Mouse (Mus musculus) hindbrain, embryonic 12.5 days (tissue): ENCODE results near the gene Atf6b. TPM values are rescaled to one million over a fixed set of nuclear protein-coding genes. Genes with fewer than 3 reads are reported as not detected.

Experiments
- ATAC-seq: fragments of 200-750 bp; cut with Nextera tagmentation; 2 replicates; pipeline ENCODE4 v1.8.0; 2017; ENCODE audit warnings: moderate TSS enrichment; ENCODE audit not compliant: low FRiP score
- H3K27ac ChIP-seq: fragments of 300-500 bp; sonication (generic); 2 replicates; pipeline ENCODE4 v1.5.1; 2016; ENCODE audit warnings: mild to moderate bottlenecking
- H3K27me3 ChIP-seq: fragments of 300-500 bp; sonication (generic); 2 replicates; pipeline ENCODE4 v1.6.1; 2016; ENCODE audit warnings: mild to moderate bottlenecking
- H3K36me3 ChIP-seq: fragments of 300-500 bp; sonication (generic); 2 replicates; pipeline ENCODE4 v1.6.1; 2016; ENCODE audit warnings: mild to moderate bottlenecking
- H3K4me1 ChIP-seq: fragments of 300-500 bp; sonication (generic); 2 replicates; pipeline ENCODE4 v1.6.1; 2016
- H3K4me2 ChIP-seq: fragments of 300-500 bp; sonication (generic); replicated peaks from 2 replicates; pipeline ENCODE4 v1.6.1; 2016; ENCODE audit warnings: mild to moderate bottlenecking
- H3K4me3 ChIP-seq: fragments of 300-500 bp; sonication (generic); 2 replicates; pipeline ENCODE4 v1.5.1; 2016; ENCODE audit warnings: mild to moderate bottlenecking
- H3K9ac ChIP-seq: fragments of 300-500 bp; sonication (generic); 2 replicates; pipeline ENCODE4 v1.6.1; 2016; ENCODE audit warnings: mild to moderate bottlenecking, moderate library complexity
- H3K9me3 ChIP-seq: fragments of 300-500 bp; sonication (generic); replicated peaks from 2 replicates; pipeline ENCODE4 v1.6.1; 2016; ENCODE audit warnings: mild to moderate bottlenecking
- WGBS: fragments of 180-500 bp; shearing (Covaris S2); methylation state at CpG from one replicate; pipeline ENCODE4 v1.1.7; 2016; 5-methylcytosine and 5-hydroxymethylcytosine counted together
- polyA plus RNA-seq: library from polyadenylated mRNA; unstranded; fragments of >200 nt; fragmentation: Nextera tagmentation; extraction: Ambion mirVana; gene quantifications from 2 replicates; pipeline ENCODE4 v1.2.1, GENCODE M21; 2016

Gene Atf6b
- polyA plus RNA-seq, 1 experiment from 2014 or later = 114 TPM

DNA sequence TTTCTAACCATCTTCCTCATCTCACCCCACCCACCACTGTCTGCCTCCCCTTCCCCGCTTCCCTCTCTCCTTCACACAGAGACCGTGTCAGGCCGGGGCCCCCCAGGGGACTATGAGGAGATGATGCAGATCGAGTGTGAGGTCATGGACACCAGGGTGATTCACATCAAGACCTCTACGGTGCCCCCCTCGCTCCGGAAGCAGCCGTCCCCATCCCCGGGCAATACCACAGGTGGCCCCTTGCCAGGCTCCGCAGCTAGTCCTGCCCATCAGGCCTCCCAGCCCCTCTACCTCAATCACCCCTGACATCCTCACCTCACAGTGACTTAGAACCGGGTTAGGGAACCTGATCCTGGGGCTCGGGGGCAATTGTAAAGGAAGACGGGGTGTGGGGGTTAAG is 7.4 kb downstream of the Atf6b start:
- 0 out of 2 replicates have a peak, but pooled peaks cover 4% of the 10 kb centered on the region for H3K4me1 ChIP-seq
- H3K27me3 ChIP-seq = peaks cover 3% of the 10 kb centered on the region
- H3K36me3 ChIP-seq = peaks cover 56% of the 10 kb centered on the region
- no peak overlapping the region for H3K9ac ChIP-seq
- 93% methylated on average over 13 of the region's 13 CpGs for WGBS
- no peak overlapping the region for H3K4me2 ChIP-seq
- H3K27ac ChIP-seq = no peak overlapping the region
- H3K4me3 ChIP-seq = no peak overlapping the region
- no peak for ATAC-seq
- no peaks in the 10 kb centered on the region for H3K9me3 ChIP-seq

DNA sequence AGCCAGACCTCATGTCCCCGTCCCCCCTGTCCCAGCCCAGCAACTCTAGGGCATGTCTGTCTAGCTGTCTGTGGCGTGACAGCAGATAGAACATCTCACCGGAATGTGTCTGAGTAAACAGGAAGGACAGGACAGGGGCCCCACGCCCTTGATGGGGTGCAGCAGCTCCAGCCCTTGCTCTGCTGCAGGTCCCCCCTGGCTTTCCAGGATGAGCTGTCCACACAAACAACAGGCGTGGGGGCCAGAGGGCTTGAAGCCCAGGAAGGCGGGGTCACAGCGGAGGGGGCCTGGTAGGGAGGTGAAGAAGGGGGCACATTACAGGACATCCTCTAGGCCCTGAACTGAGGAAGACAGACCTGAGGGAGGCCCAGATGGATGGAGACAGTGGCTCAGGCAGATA is 8.2 kb downstream of the Atf6b start:
- Histone ChIP-seq H3K9ac (no peak overlapping the region), H3K27me3 (peaks cover 11% of the 10 kb centered on the region), H3K4me1 (0 out of 2 replicates have a peak, but pooled peaks cover 4% of the 10 kb centered on the region), H3K4me3 (no peak overlapping the region), H3K4me2 (no peak overlapping the region), H3K27ac (no peak overlapping the region), H3K9me3 (no peaks in the 10 kb centered on the region), H3K36me3 (peaks cover 48% of the 10 kb centered on the region)
- 81% methylated on average over 7 of the region's 7 CpGs for WGBS
- no peak for ATAC-seq

DNA sequence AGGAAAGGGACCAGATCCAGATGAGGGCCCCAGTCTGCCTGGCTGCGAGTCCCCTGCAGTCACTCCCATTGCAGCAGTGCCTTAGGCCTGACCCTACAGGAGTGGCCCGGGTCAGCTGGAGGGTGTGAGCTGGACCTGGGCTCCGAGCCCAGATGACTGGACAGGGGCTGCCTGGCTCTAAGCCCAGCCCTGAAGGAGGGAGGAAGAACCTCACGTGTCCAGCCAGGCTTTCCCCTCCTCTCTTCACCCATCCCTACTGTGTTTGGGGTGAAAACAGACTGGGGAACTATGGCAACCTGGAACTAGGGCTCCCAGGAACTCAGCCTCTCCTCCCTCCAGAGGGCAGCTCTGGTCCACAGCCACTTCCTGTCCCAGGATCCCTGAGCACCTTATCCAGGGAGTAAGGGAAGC is 8.6 kb downstream of the Atf6b start:
- WGBS = 60% methylated on average over 3 of the region's 4 CpGs
- Histone ChIP-seq H3K9me3 (no peaks in the 10 kb centered on the region), H3K9ac (no peak overlapping the region), H3K27ac (no peak overlapping the region), H3K36me3 (peaks cover 44% of the 10 kb centered on the region), H3K4me3 (no peak overlapping the region), H3K4me1 (peaks cover 7% of the 10 kb centered on the region; the same call in 1 of the 2 replicates), H3K4me2 (no peak overlapping the region), H3K27me3 (peaks cover 15% of the 10 kb centered on the region)
- 0 out of 2 replicates have a peak, but pooled peaks have one; percentile 20 for ATAC-seq

- peaks cover 24% of the 10 kb centered on the region for H3K27me3 ChIP-seq
- no peak overlapping the region for H3K27ac ChIP-seq
- 28% methylated on average over 8 of the region's 8 CpGs for WGBS
- H3K9ac ChIP-seq = no peak overlapping the region
- peaks cover 33% of the 10 kb centered on the region for H3K36me3 ChIP-seq
- no peak overlapping the region for H3K4me3 ChIP-seq
- H3K4me1 ChIP-seq = peaks cover 13% of the 10 kb centered on the region
- no peaks in the 10 kb centered on the region for H3K9me3 ChIP-seq
- H3K4me2 ChIP-seq = no peak overlapping the region
- no peak for ATAC-seq
These were observed 9.7 kb downstream of the Atf6b start for GRCm38 (mm10) chr17:34656666-34657065.

DNA sequence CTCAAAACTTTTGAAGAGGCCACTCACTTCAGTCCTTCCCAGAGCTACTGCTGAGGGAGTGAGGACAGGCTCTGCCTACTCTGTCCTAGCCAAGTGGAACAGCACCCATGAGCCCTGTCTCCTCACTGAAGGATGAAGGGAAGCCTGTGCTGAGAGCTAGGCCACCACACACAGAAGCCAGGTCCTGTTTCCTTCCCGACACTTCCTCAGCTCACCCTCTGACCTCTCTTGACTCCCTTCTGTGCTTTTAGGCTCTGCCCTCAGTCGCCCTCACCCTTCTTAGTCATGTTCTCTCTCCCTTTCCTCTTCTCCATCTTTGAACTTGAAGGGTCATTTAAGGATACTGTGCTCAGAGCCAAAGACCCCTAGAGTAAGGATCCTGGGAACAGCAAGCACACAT is 10.3 kb downstream of the Atf6b start:
- H3K4me2 ChIP-seq = no peak overlapping the region
- no peak overlapping the region for H3K9ac ChIP-seq
- H3K9me3 ChIP-seq = no peaks in the 10 kb centered on the region
- no peak overlapping the region for H3K27ac ChIP-seq
- no peak overlapping the region for H3K4me3 ChIP-seq
- peaks cover 24% of the 10 kb centered on the region for H3K27me3 ChIP-seq
- ATAC-seq = no peak
- 37% methylated on average over 2 of the region's 2 CpGs for WGBS
- peaks cover 27% of the 10 kb centered on the region for H3K36me3 ChIP-seq
- H3K4me1 ChIP-seq = peaks cover 13% of the 10 kb centered on the region

GRCm38 (mm10) chr17:34658145-34658544 is 11.2 kb downstream of the Atf6b start:
- peaks cover 32% of the 10 kb centered on the region for H3K27me3 ChIP-seq
- peaks cover 18% of the 10 kb centered on the region for H3K36me3 ChIP-seq
- H3K9ac ChIP-seq = no peak overlapping the region
- no peaks in the 10 kb centered on the region for H3K9me3 ChIP-seq
- peaks cover 13% of the 10 kb centered on the region for H3K4me1 ChIP-seq
- H3K27ac ChIP-seq = no peak overlapping the region
- no peak for ATAC-seq
- WGBS = 81% methylated on average over 2 of the region's 2 CpGs
- H3K4me3 ChIP-seq = no peak overlapping the region
- no peak overlapping the region for H3K4me2 ChIP-seq

GRCm38 (mm10) chr17:34658591-34658990 is 11.6 kb downstream of the Atf6b start:
- H3K36me3 ChIP-seq = peaks cover 14% of the 10 kb centered on the region
- peaks cover 35% of the 10 kb centered on the region for H3K27me3 ChIP-seq
- H3K4me3 ChIP-seq = no peak overlapping the region
- no peaks in the 10 kb centered on the region for H3K9me3 ChIP-seq
- no peak overlapping the region for H3K9ac ChIP-seq
- WGBS = 86% methylated on average over 3 of the region's 3 CpGs
- H3K27ac ChIP-seq = no peak overlapping the region
- peaks cover 13% of the 10 kb centered on the region for H3K4me1 ChIP-seq
- no peak overlapping the region for H3K4me2 ChIP-seq
- no peak for ATAC-seq

DNA sequence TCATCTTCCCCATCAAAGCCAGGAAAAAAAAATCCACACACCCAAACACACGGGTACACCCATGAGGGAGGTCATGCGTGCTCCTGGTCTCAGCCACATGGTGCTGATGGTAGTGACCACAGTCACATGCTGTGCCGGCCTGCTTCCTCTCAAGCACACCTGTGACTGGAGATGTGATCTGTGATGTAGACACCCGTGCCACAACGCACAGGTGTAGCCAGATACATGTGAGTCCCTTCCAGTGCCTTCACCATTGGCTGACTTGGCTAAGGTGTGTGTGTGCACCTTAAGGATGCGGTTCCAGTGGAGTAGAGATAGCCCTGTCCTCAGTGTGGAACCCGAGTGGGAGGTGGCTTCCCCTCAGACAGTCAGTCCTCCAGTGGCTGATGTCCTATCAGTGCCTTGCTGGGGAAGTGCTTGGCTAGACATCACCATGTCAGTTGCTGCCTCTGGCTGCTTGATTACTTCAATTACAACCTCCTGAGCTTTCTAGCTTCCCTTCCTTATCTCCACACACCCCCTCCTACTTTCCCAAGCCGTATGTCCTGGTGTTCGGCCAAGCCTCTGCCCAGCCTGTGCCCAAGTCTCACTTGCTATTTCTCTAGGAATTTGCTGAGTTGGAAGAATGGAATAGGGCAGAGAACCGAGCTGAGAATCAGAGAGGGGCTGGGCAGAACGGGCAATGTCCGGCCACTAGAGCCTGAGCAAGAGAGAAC is 12.4 kb downstream of the Atf6b start:
- ATAC-seq = no peak
- no peak overlapping the region for H3K9ac ChIP-seq
- peaks cover 13% of the 10 kb centered on the region for H3K4me1 ChIP-seq
- no peak overlapping the region for H3K27ac ChIP-seq
- peaks cover 9% of the 10 kb centered on the region for H3K36me3 ChIP-seq
- H3K4me3 ChIP-seq = no peak overlapping the region
- H3K9me3 ChIP-seq = no peaks in the 10 kb centered on the region
- 74% methylated on average over 12 of the region's 12 CpGs for WGBS
- H3K27me3 ChIP-seq = peaks cover 38% of the 10 kb centered on the region
- no peak overlapping the region for H3K4me2 ChIP-seq

GRCm38 (mm10) chr17:34659897-34660214 is 12.9 kb downstream of the Atf6b start:
- no peak overlapping the region for H3K9ac ChIP-seq
- no peak overlapping the region for H3K27ac ChIP-seq
- peaks cover 13% of the 10 kb centered on the region for H3K4me1 ChIP-seq
- 65% methylated on average over 3 of the region's 3 CpGs for WGBS
- H3K9me3 ChIP-seq = no peaks in the 10 kb centered on the region
- peaks cover 38% of the 10 kb centered on the region for H3K27me3 ChIP-seq
- peaks cover 4% of the 10 kb centered on the region; the same call in 1 of the 2 replicates for H3K36me3 ChIP-seq
- no peak overlapping the region for H3K4me3 ChIP-seq
- ATAC-seq = no peak
- H3K4me2 ChIP-seq = no peak overlapping the region

DNA sequence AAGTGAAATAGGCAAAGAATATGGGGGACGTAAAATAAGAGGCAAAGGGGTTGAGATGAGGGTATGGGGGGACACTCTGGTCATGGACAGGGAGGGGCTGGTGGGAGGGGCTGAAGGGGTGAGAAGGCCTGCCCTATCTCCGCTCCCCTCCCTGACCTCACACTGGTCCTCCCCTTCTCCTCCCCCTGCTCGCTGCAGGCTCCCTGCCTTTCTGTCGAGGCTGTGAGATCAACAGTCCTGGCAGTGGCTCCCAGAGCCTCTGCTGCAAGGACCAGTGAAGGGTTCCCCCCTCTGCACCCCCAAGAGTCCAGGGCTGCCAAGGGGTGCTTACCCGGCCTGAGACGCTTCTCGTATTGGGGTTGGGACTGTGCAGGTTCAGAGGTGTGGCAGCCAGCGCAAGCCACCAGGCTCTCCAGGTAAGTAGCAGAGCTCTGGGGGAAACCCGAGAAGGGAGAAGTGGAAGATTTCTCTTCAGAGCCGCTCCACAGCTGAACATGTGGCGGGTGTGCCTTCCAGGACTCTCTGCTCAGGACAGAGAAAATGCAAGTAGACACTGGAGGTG is 13.4 kb downstream of the Atf6b start:
- Histone ChIP-seq H3K4me3 (no peak overlapping the region), H3K36me3 (no peaks in the 10 kb centered on the region), H3K27me3 (peaks cover 38% of the 10 kb centered on the region), H3K4me1 (peaks cover 13% of the 10 kb centered on the region), H3K27ac (no peak overlapping the region), H3K9me3 (no peaks in the 10 kb centered on the region), H3K9ac (no peak overlapping the region), H3K4me2 (no peak overlapping the region)
- WGBS = 37% methylated on average over 10 of the region's 11 CpGs
- no peak for ATAC-seq

DNA sequence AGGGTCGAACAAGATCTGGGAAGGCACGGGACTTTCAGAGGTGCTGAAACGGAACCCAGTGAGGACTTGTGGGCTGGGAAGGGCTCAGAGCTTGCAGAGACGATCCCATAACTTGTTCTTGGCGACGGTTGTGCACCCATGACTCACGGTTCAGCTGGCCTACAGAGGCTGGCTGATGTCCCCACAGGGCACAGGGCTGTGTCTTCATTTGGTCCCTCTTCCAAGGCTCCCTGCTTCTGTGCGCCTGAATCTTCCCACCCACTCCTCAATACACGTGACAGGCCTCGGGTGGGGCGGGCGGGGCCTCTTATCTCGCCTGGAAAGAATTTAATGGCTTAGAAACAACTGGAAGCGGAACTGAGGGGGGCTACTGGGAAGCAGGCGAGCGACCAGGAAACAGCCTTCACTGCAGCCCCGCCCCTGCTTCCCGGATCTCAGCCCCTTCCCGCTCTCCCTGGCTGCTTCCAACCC is 14.2 kb downstream of the Atf6b start:
- ATAC-seq = no peak
- H3K4me1 ChIP-seq = peaks cover 13% of the 10 kb centered on the region
- no peaks in the 10 kb centered on the region for H3K36me3 ChIP-seq
- H3K27ac ChIP-seq = no peak overlapping the region
- peaks cover 42% of the 10 kb centered on the region for H3K27me3 ChIP-seq
- H3K4me3 ChIP-seq = 0 out of 2 replicates have a peak overlapping the region, but pooled peaks have one; percentile 4
- H3K9ac ChIP-seq = no peak overlapping the region
- H3K9me3 ChIP-seq = no peaks in the 10 kb centered on the region
- H3K4me2 ChIP-seq = peak overlapping the region; percentile 29; the same call in 1 of the 2 replicates
- 10% methylated on average over 19 of the region's 19 CpGs for WGBS

GRCm38 (mm10) chr17:34662468-34662867 is 15.5 kb downstream of the Atf6b start:
- H3K27ac ChIP-seq = no peak overlapping the region
- no peak overlapping the region for H3K9ac ChIP-seq
- H3K27me3 ChIP-seq = peaks cover 47% of the 10 kb centered on the region
- H3K36me3 ChIP-seq = no peaks in the 10 kb centered on the region
- H3K4me2 ChIP-seq = no peak overlapping the region
- H3K4me1 ChIP-seq = peaks cover 10% of the 10 kb centered on the region
- no peak overlapping the region for H3K4me3 ChIP-seq
- 78% methylated on average over 1 of the region's 1 CpGs for WGBS
- no peaks in the 10 kb centered on the region for H3K9me3 ChIP-seq
- no peak for ATAC-seq

GRCm38 (mm10) chr17:34662978-34663377 is 16.0 kb downstream of the Atf6b start:
- no peak for ATAC-seq
- Histone ChIP-seq H3K4me1 (peaks cover 10% of the 10 kb centered on the region), H3K4me3 (no peak overlapping the region), H3K9me3 (no peaks in the 10 kb centered on the region), H3K9ac (no peak overlapping the region), H3K27me3 (peaks cover 51% of the 10 kb centered on the region), H3K27ac (no peak overlapping the region), H3K4me2 (no peak overlapping the region), H3K36me3 (no peaks in the 10 kb centered on the region)
- 85% methylated on average over 8 of the region's 8 CpGs for WGBS
